Mouse (Mus musculus) cortical plate, adult 2 months (tissue): Measurements from ENCODE around the gene Kiss1. TPM values are rescaled to one million over a fixed set of nuclear protein-coding genes. Genes with fewer than 3 reads are reported as not detected.
A peak's percentile ranks its signal among the peaks of the same experiment; 100 is the strongest.

ENCODE experiments used
- H3K27ac ChIP-seq: fragments of 200-500 bp; 2 replicates; pipeline ENCODE4 v1.5.1; 2012; ENCODE audit warnings: low read length, control low read depth, inconsistent platforms; ENCODE audit not compliant: insufficient read depth
- H3K4me1 ChIP-seq: fragments of 200-500 bp; 2 replicates; pipeline ENCODE4 v1.6.1; 2011; ENCODE audit warnings: low read length; ENCODE audit not compliant: control insufficient read depth, insufficient read depth
- H3K4me3 ChIP-seq: fragments of 200-500 bp; 2 replicates; pipeline ENCODE4 v1.5.1; 2011; ENCODE audit warnings: mild to moderate bottlenecking, low read length, control low read depth; ENCODE audit not compliant: insufficient read depth
- CTCF ChIP-seq: fragments of 200-500 bp; IDR thresholded peaks from 2 replicates; pipeline ENCODE4 v1.5.1; 2011; ENCODE audit warnings: mild to moderate bottlenecking, control low read depth, low read length; ENCODE audit not compliant: insufficient read depth; ENCODE audit errors: extremely low read depth
- POLR2A ChIP-seq: fragments of 200-500 bp; IDR thresholded peaks from 2 replicates; pipeline ENCODE4 v1.6.1; 2011; ENCODE audit warnings: mild to moderate bottlenecking, low read length, control low read depth; ENCODE audit not compliant: insufficient read depth; ENCODE audit errors: extremely low read depth
- polyA plus RNA-seq: library from polyadenylated mRNA; depleted of rRNA; stranded (reverse); fragments of >200 nt; gene quantifications from 2 replicates; pipeline ENCODE4 v1.2.3, GENCODE M21; 2012

Gene Kiss1
- polyA plus RNA-seq, 1 experiment: not detected

DNA sequence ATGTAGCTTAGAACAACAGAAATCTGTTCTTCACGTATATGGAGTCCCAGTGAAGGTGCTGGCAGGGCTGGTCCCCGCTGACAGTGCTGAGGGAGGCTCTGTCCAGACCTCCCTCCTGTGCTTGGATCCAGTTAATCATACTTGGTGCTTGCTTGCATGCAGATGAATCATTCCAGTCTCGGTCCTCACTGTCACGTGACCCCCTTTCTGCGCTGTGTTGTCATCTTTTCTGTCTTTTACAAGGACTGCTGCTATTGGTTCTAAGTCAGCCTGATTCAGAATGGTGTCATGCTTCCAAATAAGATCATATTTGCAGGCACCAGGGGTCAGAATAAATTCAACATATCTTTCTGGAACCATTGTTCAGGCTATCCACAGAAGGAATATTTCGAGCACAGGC is 29.8 kb upstream of the Kiss1 start:
- no peaks in the 10 kb centered on the region for H3K4me1 ChIP-seq
- no peak overlapping the region for H3K4me3 ChIP-seq
- no peak for TF ChIP-seq CTCF
- no peak for TF ChIP-seq POLR2A
- H3K27ac ChIP-seq: no peak overlapping the region

DNA sequence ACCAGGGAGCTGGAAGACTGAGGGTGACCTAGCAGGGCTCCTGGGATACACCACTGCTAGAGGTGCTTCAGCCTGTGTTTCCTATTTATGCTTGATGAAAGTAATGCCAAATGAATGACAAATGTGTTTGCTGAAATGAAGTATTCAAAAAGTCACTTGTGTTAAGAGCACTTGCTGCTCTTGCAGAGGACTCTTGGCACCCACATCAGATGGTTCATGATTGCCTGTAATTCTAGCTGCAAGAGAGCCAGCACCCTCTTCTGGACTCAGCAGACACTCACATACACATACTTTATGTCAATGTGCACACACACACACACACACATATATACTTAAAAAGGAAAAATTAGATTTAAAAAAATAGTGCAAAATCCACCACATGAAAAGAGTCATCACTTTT is 29.1 kb upstream of the Kiss1 start:
- Histone ChIP-seq H3K4me3 (no peak overlapping the region), H3K27ac (no peak overlapping the region), H3K4me1 (no peaks in the 10 kb centered on the region)
- 0 out of 2 replicates have a peak, but pooled peaks have one; percentile 8 for TF ChIP-seq CTCF
- TF ChIP-seq POLR2A: no peak

DNA sequence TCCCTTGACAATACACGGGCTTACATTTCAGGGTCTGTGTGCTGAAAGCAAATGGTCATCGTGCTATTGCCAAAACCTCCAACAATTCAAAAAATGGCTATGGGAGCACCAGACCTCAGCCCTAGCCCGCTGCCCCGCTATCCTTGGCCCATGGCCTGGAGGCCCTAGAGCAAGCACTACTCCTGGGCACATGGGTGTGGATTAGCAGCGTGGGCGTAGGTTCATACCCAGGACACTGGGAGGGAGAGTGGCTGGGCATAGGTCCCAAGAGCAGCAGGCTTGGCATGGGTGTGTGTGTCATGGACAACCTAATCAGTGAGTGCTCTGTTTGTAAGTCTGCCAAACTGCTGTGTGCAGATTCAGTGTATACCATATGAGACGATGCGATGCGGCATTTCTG is 25.3 kb upstream of the Kiss1 start:
- Histone ChIP-seq H3K4me1 (0 out of 2 replicates have a peak, but pooled peaks cover 1% of the 10 kb centered on the region), H3K27ac (no peak overlapping the region), H3K4me3 (no peak overlapping the region)
- no peak for TF ChIP-seq POLR2A
- TF ChIP-seq CTCF: no peak

DNA sequence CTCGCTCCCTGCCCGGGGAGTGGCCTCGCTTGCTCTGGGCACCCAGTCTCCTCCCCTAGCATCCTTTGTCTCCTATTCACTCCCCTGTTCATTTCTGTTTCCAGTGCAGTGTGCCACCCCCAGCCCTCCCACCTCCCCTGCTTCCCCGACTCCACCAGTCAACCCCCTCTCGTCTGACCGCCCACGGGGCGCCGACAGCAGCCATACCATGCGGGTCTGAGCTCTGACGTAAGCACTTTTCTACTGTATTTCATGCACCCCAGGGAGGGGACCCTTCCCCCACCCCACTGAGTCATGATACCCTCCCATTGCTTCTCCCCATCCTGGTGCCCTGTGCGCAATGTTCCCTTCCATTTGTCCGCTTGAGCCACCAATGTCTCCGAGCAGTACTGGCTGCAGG is 22.9 kb upstream of the Kiss1 start:
- no peak for TF ChIP-seq POLR2A
- TF ChIP-seq CTCF: no peak
- no peak overlapping the region for H3K4me3 ChIP-seq
- H3K4me1 ChIP-seq: 0 out of 2 replicates have a peak, but pooled peaks cover 1% of the 10 kb centered on the region
- H3K27ac ChIP-seq: no peak overlapping the region

DNA sequence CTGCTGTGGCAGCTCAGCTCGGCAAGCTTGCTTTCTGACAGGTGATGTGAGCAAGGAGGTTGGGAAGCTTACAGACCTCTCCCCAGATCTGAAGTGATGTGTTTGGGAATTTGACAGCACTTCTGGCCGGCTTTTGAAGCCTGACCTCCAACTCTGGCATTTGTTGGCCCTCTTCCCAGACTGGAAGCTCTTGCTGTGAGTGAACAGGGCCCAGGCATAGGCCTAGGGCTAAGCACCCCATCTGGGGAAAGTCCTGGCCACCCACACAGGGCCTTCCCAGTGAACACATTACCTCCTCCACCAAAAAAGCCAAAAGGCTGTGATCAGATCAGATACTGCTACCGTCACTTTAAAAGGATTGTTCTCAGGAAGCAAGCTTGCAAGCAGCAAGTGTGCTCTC is 19.1 kb upstream of the Kiss1 start:
- H3K4me3 ChIP-seq: no peak overlapping the region
- H3K27ac ChIP-seq: no peak overlapping the region
- TF ChIP-seq POLR2A (no peak), CTCF (no peak)
- 0 out of 2 replicates have a peak, but pooled peaks cover 1% of the 10 kb centered on the region for H3K4me1 ChIP-seq

DNA sequence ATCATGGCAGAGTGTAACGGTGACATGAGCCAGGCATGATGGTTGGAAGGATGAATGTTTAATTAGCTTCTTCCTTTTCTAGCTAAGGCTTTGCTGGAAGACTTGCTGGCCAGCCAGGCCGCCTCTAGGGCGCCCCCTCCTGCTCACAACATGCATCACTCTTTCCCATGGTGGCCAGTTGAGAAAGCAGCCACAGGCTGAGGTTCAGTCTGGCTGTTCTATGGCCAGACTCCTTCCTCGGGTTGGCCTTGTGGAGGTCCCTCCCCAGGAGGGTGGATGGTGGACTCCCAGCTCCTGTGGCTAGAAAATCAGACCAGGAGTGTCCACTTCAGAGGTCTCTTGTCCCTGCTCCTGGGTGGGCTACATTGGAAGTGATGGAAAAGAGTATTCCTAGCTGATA is 14.8 kb upstream of the Kiss1 start:
- Histone ChIP-seq H3K27ac (no peak overlapping the region), H3K4me3 (no peak overlapping the region), H3K4me1 (peaks cover 4% of the 10 kb centered on the region; the same call in 1 of the 2 replicates)
- TF ChIP-seq CTCF (peak; percentile 62), POLR2A (no peak)

DNA sequence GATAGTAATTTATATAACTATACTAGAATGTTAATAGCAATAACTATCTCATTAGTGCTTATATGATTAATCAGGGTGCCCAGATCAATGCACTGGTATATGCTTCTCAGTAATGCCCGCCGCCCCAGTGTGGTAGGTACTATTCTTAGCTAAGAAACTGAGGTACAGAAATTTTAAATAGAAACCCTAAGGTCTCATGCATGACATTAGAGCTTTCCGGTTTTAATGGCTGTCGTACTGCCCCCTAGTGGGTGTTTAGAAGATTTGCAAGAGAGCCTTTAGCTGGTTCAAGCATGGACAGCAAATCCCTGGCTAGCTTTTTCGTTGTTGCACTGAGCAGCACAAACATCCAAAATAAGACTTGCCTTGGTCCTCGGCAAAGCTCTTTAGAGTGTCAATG is 14.4 kb upstream of the Kiss1 start:
- H3K4me1 ChIP-seq: peaks cover 4% of the 10 kb centered on the region; the same call in 1 of the 2 replicates
- TF ChIP-seq CTCF (peak; percentile 54; the same call in 1 of the 2 replicates), POLR2A (no peak)
- H3K27ac ChIP-seq: no peak overlapping the region
- no peak overlapping the region for H3K4me3 ChIP-seq

DNA sequence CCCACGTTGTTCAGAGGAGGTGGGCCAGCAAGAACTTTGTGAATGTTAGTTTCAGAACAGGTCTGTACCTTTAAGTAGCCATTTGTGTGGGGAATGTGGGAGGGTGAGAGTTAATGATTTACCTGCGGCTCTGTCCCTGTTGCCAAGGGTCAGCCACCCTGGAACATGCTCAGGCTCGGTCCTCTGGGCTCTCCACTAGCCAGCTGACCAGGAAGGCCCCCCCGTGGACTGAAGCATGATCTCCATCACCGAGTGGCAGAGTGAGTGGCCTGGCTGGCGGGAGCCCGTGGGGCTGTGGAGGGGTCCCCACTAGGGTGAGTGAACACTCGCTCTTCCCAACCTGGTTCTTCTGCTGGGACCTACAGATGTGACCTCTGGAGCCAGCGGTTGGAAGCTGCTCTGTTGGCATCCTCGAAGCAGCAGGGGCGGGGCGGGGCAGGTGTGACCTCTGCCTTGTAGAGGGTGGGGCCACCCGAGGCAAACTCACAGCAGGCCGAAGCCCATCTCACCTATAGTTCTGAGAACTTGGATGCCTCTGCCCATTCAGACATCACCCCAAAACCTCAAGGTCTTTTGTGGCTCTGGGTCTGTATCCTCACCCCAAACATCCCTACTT is 11.9 kb upstream of the Kiss1 start, which contains the start of gene Golt1a:
Golt1a (plus strand) TSS at position 149 of the 616 bp plus-strand sequence.
- Histone ChIP-seq H3K4me1 (peaks cover 5% of the 10 kb centered on the region), H3K4me3 (no peak within 1 kb of the TSS), H3K27ac (no peak within 1 kb of the TSS)
- no peak for TF ChIP-seq POLR2A
- TF ChIP-seq CTCF: no peak

DNA sequence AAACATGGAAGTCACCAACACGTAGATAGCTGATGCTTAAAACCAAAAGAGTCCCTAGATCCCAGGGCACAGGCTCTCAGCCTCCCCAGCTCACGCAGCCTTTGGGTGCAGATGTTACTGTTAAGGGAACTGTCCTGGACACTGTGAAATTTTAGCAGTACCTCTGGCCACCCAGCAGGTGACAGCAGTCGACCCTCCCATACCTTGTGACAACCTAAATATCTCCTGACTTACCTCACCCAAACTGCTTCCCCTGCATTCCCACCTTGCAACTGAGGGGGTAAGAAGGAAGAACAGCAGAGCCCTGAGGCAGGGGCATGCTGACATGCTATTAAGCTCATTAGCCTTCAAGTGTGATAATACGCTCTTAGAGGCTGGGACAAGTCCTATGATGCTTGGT is 10.4 kb upstream of the Kiss1 start:
- no peak overlapping the region for H3K27ac ChIP-seq
- H3K4me1 ChIP-seq: peaks cover 5% of the 10 kb centered on the region
- no peak overlapping the region for H3K4me3 ChIP-seq
- TF ChIP-seq POLR2A: no peak
- TF ChIP-seq CTCF: 0 out of 2 replicates have a peak, but pooled peaks have one; percentile 5

DNA sequence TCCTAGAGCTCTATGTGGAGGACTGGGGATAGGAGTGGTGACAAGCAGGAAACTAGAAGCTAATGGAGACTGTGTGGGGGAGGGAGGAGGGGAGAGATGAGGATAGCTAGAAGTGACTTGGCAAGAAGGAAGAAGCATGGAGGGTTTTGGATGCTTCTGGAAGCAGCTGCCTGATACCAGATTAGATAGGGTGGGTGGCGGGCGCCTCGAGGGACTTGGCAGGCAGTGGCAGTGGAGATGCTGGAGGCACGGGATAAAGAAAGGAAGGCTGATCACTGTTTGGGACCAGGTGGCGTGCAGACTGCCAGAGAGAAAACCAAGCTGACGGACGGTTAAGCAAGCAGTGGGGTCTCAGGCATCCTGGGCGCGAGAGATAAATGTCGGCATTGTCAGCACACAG is 9.7 kb upstream of the Kiss1 start:
- no peak for TF ChIP-seq CTCF
- no peak for TF ChIP-seq POLR2A
- no peak overlapping the region for H3K4me3 ChIP-seq
- H3K4me1 ChIP-seq: peaks cover 5% of the 10 kb centered on the region
- H3K27ac ChIP-seq: no peak overlapping the region
